Mouse (Mus musculus) thymus, adult 2 months (tissue): ENCODE data around the gene Gm10837.

Experiments used
- CTCF ChIP-seq: fragments of 200-500 bp; IDR thresholded peaks from 2 replicates; pipeline ENCODE4 v1.5.1; 2012; ENCODE audit warnings: mild to moderate bottlenecking, control low read depth, low read length, moderate library complexity, borderline replicate concordance; ENCODE audit not compliant: control insufficient read depth, poor library complexity, insufficient read depth; ENCODE audit errors: extremely low read depth
- POLR2A ChIP-seq: fragments of 200-500 bp; IDR thresholded peaks from 2 replicates; pipeline ENCODE4 v1.6.1; 2012; ENCODE audit warnings: mild to moderate bottlenecking, low read length, control low read depth, moderate library complexity; ENCODE audit not compliant: control insufficient read depth, poor library complexity, insufficient read depth; ENCODE audit errors: extremely low read depth

DNA sequence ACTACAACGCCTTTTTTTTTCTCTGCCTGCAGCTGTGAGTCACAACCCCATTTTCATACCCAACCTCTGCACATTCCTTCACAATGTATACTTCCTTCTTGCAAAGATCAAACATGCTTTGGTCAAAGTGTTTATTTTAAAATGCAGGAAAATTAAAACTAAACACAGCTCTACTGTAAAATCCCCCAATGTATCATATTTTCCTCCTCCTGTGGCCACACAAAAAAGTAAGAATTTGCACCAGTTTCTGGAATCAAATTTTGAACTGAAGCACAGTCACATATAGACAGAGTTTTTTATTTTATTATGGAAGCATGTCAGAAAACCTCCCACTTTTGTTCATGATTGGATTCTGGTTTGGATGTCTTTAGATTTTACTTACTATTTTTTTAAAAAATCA, 3.8 kb upstream of the Gm10837 start:
- TF ChIP-seq CTCF (no peak), POLR2A (no peak)
